Mouse (Mus musculus) spleen, adult 2 months (tissue): Measurements from ENCODE around the gene Ccng1. TPM values are rescaled to one million over a fixed set of nuclear protein-coding genes. Genes with fewer than 3 reads are reported as not detected.

ENCODE experiments used
- DNase-seq, 2 experiments: peaks; one replicate each; pipeline versions ENCODE4 v3.0.0 to v3.0.0-alpha.2; 2012 to 2021; ENCODE audit warnings: low spot score in 2 of 2, low read depth in 1 of 2
- H3K27ac ChIP-seq: fragments of 200-500 bp; 2 replicates; pipeline ENCODE4 v1.5.1; 2012; ENCODE audit warnings: low read length, inconsistent platforms; ENCODE audit not compliant: insufficient read depth
- H3K27me3 ChIP-seq: fragments of 200-500 bp; 2 replicates; pipeline ENCODE4 v1.6.1; 2012; ENCODE audit warnings: mild to moderate bottlenecking, moderate library complexity, low read length, inconsistent platforms; ENCODE audit not compliant: control insufficient read depth, insufficient read depth
- H3K36me3 ChIP-seq: fragments of 200-500 bp; 2 replicates; pipeline ENCODE4 v1.6.1; 2012; ENCODE audit warnings: mild to moderate bottlenecking, low read length, inconsistent platforms; ENCODE audit not compliant: control insufficient read depth, insufficient read depth
- H3K4me1 ChIP-seq: fragments of 200-500 bp; 2 replicates; pipeline ENCODE4 v1.6.1; 2011; ENCODE audit warnings: inconsistent platforms; ENCODE audit not compliant: control insufficient read depth, insufficient read depth, insufficient read length
- H3K4me3 ChIP-seq: fragments of 200-500 bp; 2 replicates; pipeline ENCODE4 v1.5.1; 2011; ENCODE audit warnings: mild to moderate bottlenecking, inconsistent platforms; ENCODE audit not compliant: insufficient read depth, insufficient read length; ENCODE audit errors: extremely low read depth
- CTCF ChIP-seq: fragments of 200-500 bp; IDR thresholded peaks from 2 replicates; pipeline ENCODE4 v1.5.1; 2011; ENCODE audit warnings: mild to moderate bottlenecking, inconsistent platforms; ENCODE audit not compliant: insufficient read depth, insufficient read length, insufficient replicate concordance; ENCODE audit errors: extremely low read depth
- POLR2A ChIP-seq: fragments of 200-500 bp; IDR thresholded peaks from 2 replicates; pipeline ENCODE4 v1.6.1; 2011; ENCODE audit warnings: low read depth, low read length, inconsistent platforms
- WGBS: fragments of 180-500 bp; shearing (Covaris S2); methylation state at CpG from one replicate; pipeline ENCODE4 v1.1.7; 2018; 5-methylcytosine and 5-hydroxymethylcytosine counted together
- polyA plus RNA-seq: library from polyadenylated mRNA; depleted of rRNA; stranded (reverse); fragments of >200 nt; gene quantifications from 2 replicates; pipeline ENCODE4 v1.2.3, GENCODE M21; 2012

Ccng1 gene
- polyA plus RNA-seq, 1 experiment, result 6.7 TPM

- 57% methylated on average over 12 of the region's 12 CpGs for WGBS
- no peaks in the 10 kb centered on the region for H3K27me3 ChIP-seq
- no peak overlapping the region for H3K27ac ChIP-seq
- H3K4me3 ChIP-seq, result no peak overlapping the region
- no peak for DNase-seq
- no peaks in the 10 kb centered on the region for H3K36me3 ChIP-seq
- no peak for TF ChIP-seq CTCF
- TF ChIP-seq POLR2A, result no peak
- no peaks in the 10 kb centered on the region for H3K4me1 ChIP-seq
Measured at GRCm38 (mm10) chr11:40775315-40776269, 20.5 kb upstream of the Ccng1 start.

- Histone ChIP-seq H3K36me3 (no peaks in the 10 kb centered on the region), H3K4me1 (no peaks in the 10 kb centered on the region), H3K27ac (no peak overlapping the region), H3K27me3 (no peaks in the 10 kb centered on the region), H3K4me3 (no peak overlapping the region)
- 75% methylated on average over 4 of the region's 4 CpGs for WGBS
- no peak for TF ChIP-seq CTCF
- TF ChIP-seq POLR2A, result no peak
- no peak for DNase-seq
Measured at GRCm38 (mm10) chr11:40764690-40765089, 9.6 kb upstream of the Ccng1 start.

- H3K4me1 ChIP-seq, result no peaks in the 10 kb centered on the region
- peak; percentile 7 to 32 for DNase-seq
- H3K27ac ChIP-seq, result no peak overlapping the region
- WGBS, result 22% methylated on average over 2 of the region's 2 CpGs
- no peaks in the 10 kb centered on the region for H3K27me3 ChIP-seq
- H3K4me3 ChIP-seq, result no peak overlapping the region
- no peaks in the 10 kb centered on the region for H3K36me3 ChIP-seq
- TF ChIP-seq CTCF (peak; percentile 44; the same call in 1 of the 2 replicates), POLR2A (no peak)
Measured at GRCm38 (mm10) chr11:40763395-40763794, 8.3 kb upstream of the Ccng1 start.

- no peak for TF ChIP-seq CTCF
- TF ChIP-seq POLR2A, result no peak
- H3K27ac ChIP-seq, result no peak overlapping the region
- H3K27me3 ChIP-seq, result no peaks in the 10 kb centered on the region
- H3K4me1 ChIP-seq, result no peaks in the 10 kb centered on the region
- no peaks in the 10 kb centered on the region for H3K36me3 ChIP-seq
- DNase-seq, result no peak
- WGBS, result 84% methylated on average over 8 of the region's 8 CpGs
- H3K4me3 ChIP-seq, result no peak overlapping the region
Measured at GRCm38 (mm10) chr11:40759896-40760295, 4.8 kb upstream of the Ccng1 start.

GRCm38 (mm10) chr11:40755968-40756367 lies 857 bp upstream of the Ccng1 start:
- DNase-seq, result no peak
- Histone ChIP-seq H3K36me3 (peaks cover 4% of the 10 kb centered on the region), H3K4me1 (no peaks in the 10 kb centered on the region), H3K27me3 (no peaks in the 10 kb centered on the region), H3K4me3 (no peak overlapping the region), H3K27ac (no peak overlapping the region)
- WGBS, result 94% methylated on average over 8 of the region's 8 CpGs
- TF ChIP-seq POLR2A (no peak), CTCF (no peak)

- 2% methylated on average over 19 of the region's 19 CpGs for WGBS
- no peak for DNase-seq
- no peaks in the 10 kb centered on the region for H3K27me3 ChIP-seq
- H3K4me3 ChIP-seq, result peak overlapping the region; percentile 68
- H3K36me3 ChIP-seq, result peaks cover 4% of the 10 kb centered on the region
- TF ChIP-seq CTCF, result no peak
- no peak for TF ChIP-seq POLR2A
- H3K4me1 ChIP-seq, result no peaks in the 10 kb centered on the region
- H3K27ac ChIP-seq, result peak overlapping the region; percentile 70
Measured at GRCm38 (mm10) chr11:40754664-40755107, 425 bp downstream of the Ccng1 start.

GRCm38 (mm10) chr11:40753836-40754235 lies 1.3 kb downstream of the Ccng1 start:
- DNase-seq, result no peak
- no peak for TF ChIP-seq CTCF
- no peak for TF ChIP-seq POLR2A
- H3K4me3 ChIP-seq, result no peak overlapping the region
- 81% methylated on average over 6 of the region's 6 CpGs for WGBS
- H3K36me3 ChIP-seq, result peaks cover 5% of the 10 kb centered on the region
- no peaks in the 10 kb centered on the region for H3K27me3 ChIP-seq
- no peak overlapping the region for H3K27ac ChIP-seq
- H3K4me1 ChIP-seq, result no peaks in the 10 kb centered on the region
